Mouse (Mus musculus) embryonic facial prominence, embryonic 11.5 days (tissue): ENCODE measurements around the gene Ndufaf7. TPM values are rescaled to one million over a fixed set of nuclear protein-coding genes. Genes with fewer than 3 reads are reported as not detected.

ENCODE experiments used
- ATAC-seq: fragments of 200-750 bp; cut with Nextera tagmentation; replicated peaks from 2 replicates; pipeline ENCODE4 v1.8.0; 2017; ENCODE audit warnings: low read depth; ENCODE audit not compliant: insufficient number of reproducible peaks, low FRiP score, low TSS enrichment
- DNase-seq: peaks from one replicate; pipeline ENCODE4 v3.0.0-alpha.2; 2015; ENCODE audit warnings: low spot score
- H3K27ac ChIP-seq: fragments of 300-500 bp; sonication (generic); replicated peaks from 2 replicates; pipeline ENCODE4 v1.5.1; 2014; ENCODE audit warnings: mild to moderate bottlenecking, low read depth, low read length, control low read depth
- H3K27me3 ChIP-seq: fragments of 300-500 bp; sonication (generic); 2 replicates; pipeline ENCODE4 v1.6.1; 2014; ENCODE audit warnings: mild to moderate bottlenecking, low read length, moderate library complexity, mixed read lengths; ENCODE audit not compliant: control insufficient read depth, insufficient read depth
- H3K36me3 ChIP-seq: fragments of 300-500 bp; sonication (generic); replicated peaks from 2 replicates; pipeline ENCODE4 v1.6.1; 2014; ENCODE audit warnings: low read depth, mild to moderate bottlenecking, low read length, moderate library complexity, mixed read lengths; ENCODE audit not compliant: control insufficient read depth, insufficient read depth
- H3K4me1 ChIP-seq: fragments of 300-500 bp; sonication (generic); 2 replicates; pipeline ENCODE4 v1.6.1; 2014; ENCODE audit warnings: low read length, mixed read lengths; ENCODE audit not compliant: control insufficient read depth, insufficient read depth
- H3K4me2 ChIP-seq: fragments of 300-500 bp; sonication (generic); 2 replicates; pipeline ENCODE4 v1.6.1; 2014; ENCODE audit warnings: low read depth, mild to moderate bottlenecking, control low read depth, low read length, moderate library complexity
- H3K4me3 ChIP-seq: fragments of 300-500 bp; sonication (generic); 2 replicates; pipeline ENCODE4 v1.5.1; 2014; ENCODE audit warnings: low read depth, low read length, control low read depth
- H3K9ac ChIP-seq: fragments of 300-500 bp; sonication (generic); replicated peaks from 2 replicates; pipeline ENCODE4 v1.6.1; 2014; ENCODE audit warnings: mild to moderate bottlenecking, control low read depth, low read length
- H3K9me3 ChIP-seq: fragments of 300-500 bp; sonication (generic); replicated peaks from 2 replicates; pipeline ENCODE4 v1.6.1; 2016; ENCODE audit warnings: mild to moderate bottlenecking, low read length, inconsistent platforms, mixed read lengths; ENCODE audit not compliant: control insufficient read depth
- WGBS: fragments of 180-500 bp; shearing (Covaris S2); extraction: QIAGEN DNeasy Blood & Tissue Kit; methylation state at CpG from one replicate; pipeline ENCODE4 v1.1.7; 2014; 5-methylcytosine and 5-hydroxymethylcytosine counted together
- polyA plus RNA-seq: library from polyadenylated mRNA; unstranded; fragments of >200 nt; fragmentation: Nextera tagmentation; extraction: Ambion mirVana; gene quantifications from 2 replicates; pipeline ENCODE4 v1.2.1, GENCODE M21; 2014

The Ndufaf7 gene
- polyA plus RNA-seq, 1 experiment from 2014 or later, result 58.2 TPM

DNA sequence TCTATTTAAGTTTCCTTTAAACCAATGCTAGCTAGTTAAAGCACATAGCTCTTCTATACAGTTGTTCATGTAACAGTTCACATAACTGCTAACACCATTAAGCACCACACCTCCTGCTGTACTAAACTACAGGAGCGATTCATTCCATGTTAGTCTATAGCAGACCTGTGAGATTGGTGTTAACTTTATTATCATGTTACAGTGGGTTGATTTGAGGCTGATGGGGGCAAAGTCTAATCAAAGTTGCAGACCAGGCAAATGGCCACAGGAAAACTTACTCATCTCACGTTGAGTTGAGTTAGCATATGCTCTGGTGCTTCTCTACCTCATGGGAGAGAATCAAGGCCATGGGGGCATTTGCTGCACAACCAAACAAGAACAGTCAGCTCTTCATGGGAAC is 27.6 kb upstream of the Ndufaf7 start:
- WGBS, result 77% methylated on average over 2 of the region's 2 CpGs
- Histone ChIP-seq H3K4me2 (no peak overlapping the region), H3K9me3 (no peaks in the 10 kb centered on the region), H3K4me3 (no peak overlapping the region), H3K36me3 (no peaks in the 10 kb centered on the region), H3K4me1 (no peaks in the 10 kb centered on the region), H3K27me3 (no peaks in the 10 kb centered on the region), H3K9ac (no peak overlapping the region), H3K27ac (no peak overlapping the region)
- ATAC-seq (no peak), DNase-seq (no peak)

GRCm38 (mm10) chr17:78912861-78913281 is 24.1 kb upstream of the Ndufaf7 start:
- no peak; the same call in 1 of the 2 replicates for ATAC-seq
- H3K9me3 ChIP-seq, result no peaks in the 10 kb centered on the region
- H3K9ac ChIP-seq, result no peak overlapping the region
- no peak overlapping the region for H3K27ac ChIP-seq
- peak; percentile 60 for DNase-seq
- H3K27me3 ChIP-seq, result no peaks in the 10 kb centered on the region
- no peaks in the 10 kb centered on the region; the same call in 1 of the 2 replicates for H3K4me1 ChIP-seq
- H3K4me2 ChIP-seq, result 0 out of 2 replicates have a peak overlapping the region, but pooled peaks have one; percentile 1
- H3K36me3 ChIP-seq, result no peaks in the 10 kb centered on the region
- peak overlapping the region; percentile 23; the same call in 1 of the 2 replicates for H3K4me3 ChIP-seq
- WGBS, result 30% methylated on average over 6 of the region's 6 CpGs

GRCm38 (mm10) chr17:78913921-78914320 is 23.0 kb upstream of the Ndufaf7 start:
- no peaks in the 10 kb centered on the region for H3K27me3 ChIP-seq
- H3K4me3 ChIP-seq, result no peak overlapping the region
- DNase-seq (no peak), ATAC-seq (no peak)
- 67% methylated on average over 3 of the region's 3 CpGs for WGBS
- no peak overlapping the region for H3K27ac ChIP-seq
- no peak overlapping the region for H3K9ac ChIP-seq
- H3K4me2 ChIP-seq, result no peak overlapping the region
- no peaks in the 10 kb centered on the region for H3K9me3 ChIP-seq
- no peaks in the 10 kb centered on the region; the same call in 1 of the 2 replicates for H3K4me1 ChIP-seq
- no peaks in the 10 kb centered on the region for H3K36me3 ChIP-seq

- Histone ChIP-seq H3K27me3 (no peaks in the 10 kb centered on the region), H3K27ac (no peak overlapping the region), H3K36me3 (peaks cover 4% of the 10 kb centered on the region), H3K9me3 (no peaks in the 10 kb centered on the region), H3K9ac (no peak overlapping the region; the same call in 1 of the 2 replicates), H3K4me1 (no peaks in the 10 kb centered on the region; the same call in 1 of the 2 replicates), H3K4me3 (peak overlapping the region; percentile 58), H3K4me2 (peak overlapping the region; percentile 63)
- ATAC-seq (no peak), DNase-seq (peak; percentile 14)
- 54% methylated on average over 6 of the region's 6 CpGs for WGBS
These were observed 21.2 kb upstream of the Ndufaf7 start for GRCm38 (mm10) chr17:78915772-78916171.

DNA sequence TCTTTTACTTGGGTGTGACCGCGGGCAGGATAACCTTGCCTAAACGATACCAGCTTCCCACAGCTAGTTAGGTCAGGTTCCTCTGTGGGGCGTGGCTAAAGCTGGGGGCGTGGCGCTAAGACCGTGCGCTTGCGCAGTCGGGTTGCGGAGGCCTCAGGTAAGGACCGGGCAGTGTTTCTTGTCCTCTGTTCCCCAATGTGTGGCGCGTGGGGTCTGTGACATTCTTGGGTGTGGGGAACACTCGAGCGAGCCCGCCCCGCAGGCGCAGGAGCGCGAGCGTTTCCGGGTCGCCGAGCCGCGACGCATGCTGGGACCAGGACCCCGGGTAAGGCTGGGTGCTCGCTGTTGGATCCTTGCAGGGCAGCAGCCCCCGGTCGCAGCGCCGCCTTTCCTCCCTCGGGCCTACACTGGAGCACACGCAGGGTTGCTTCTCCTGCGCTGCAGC is 20.5 kb upstream of the Ndufaf7 start, which contains the start of gene Cebpzos:
Cebpzos (plus strand) TSS at position 132 of the 445 bp plus-strand sequence.
- peak within 1 kb of the TSS; percentile 76 for H3K27ac ChIP-seq
- H3K9ac ChIP-seq, result peak within 1 kb of the TSS; percentile 77
- peaks cover 4% of the 10 kb centered on the region for H3K36me3 ChIP-seq
- under 1% methylated on average over 37 of the region's 37 CpGs for WGBS
- peak; percentile 92 for DNase-seq
- H3K4me3 ChIP-seq, result peak within 1 kb of the TSS; percentile 58
- no peaks in the 10 kb centered on the region; the same call in 1 of the 2 replicates for H3K4me1 ChIP-seq
- ATAC-seq, result peak; percentile 94
- H3K27me3 ChIP-seq, result no peaks in the 10 kb centered on the region
- no peaks in the 10 kb centered on the region for H3K9me3 ChIP-seq
- peak within 1 kb of the TSS; percentile 63 for H3K4me2 ChIP-seq

- Histone ChIP-seq H3K27ac (peak overlapping the region; percentile 76), H3K4me2 (peak overlapping the region; percentile 63), H3K9ac (peak overlapping the region; percentile 77), H3K36me3 (peaks cover 9% of the 10 kb centered on the region), H3K9me3 (no peaks in the 10 kb centered on the region), H3K27me3 (no peaks in the 10 kb centered on the region), H3K4me3 (peak overlapping the region; percentile 58), H3K4me1 (no peaks in the 10 kb centered on the region; the same call in 1 of the 2 replicates)
- DNase-seq, result peak; percentile 7
- peak; percentile 14; the same call in 1 of the 2 replicates for ATAC-seq
- WGBS, result 5% methylated on average over 11 of the region's 11 CpGs
These were observed 20.0 kb upstream of the Ndufaf7 start for GRCm38 (mm10) chr17:78916899-78917298.

DNA sequence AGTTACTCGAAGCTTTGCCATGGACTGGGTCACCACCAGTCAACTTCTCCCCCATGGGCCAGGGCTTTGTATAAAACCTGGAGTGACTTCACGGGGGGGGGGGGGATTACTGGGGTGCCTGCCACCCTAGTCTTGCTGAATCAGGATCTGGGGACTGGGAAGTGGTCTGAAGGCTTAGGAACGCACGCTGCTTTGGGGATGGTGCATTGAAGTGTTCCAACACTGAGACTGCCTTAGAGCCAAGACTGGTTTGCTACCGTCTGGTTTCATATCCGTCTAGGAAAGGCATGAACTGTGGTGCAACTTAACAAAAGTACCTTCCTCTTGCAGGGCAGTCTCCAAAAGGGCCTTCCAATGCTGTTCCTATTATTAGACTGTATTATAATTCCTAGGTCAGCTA is 19.2 kb upstream of the Ndufaf7 start:
- no peak for ATAC-seq
- Histone ChIP-seq H3K36me3 (peaks cover 9% of the 10 kb centered on the region), H3K9me3 (no peaks in the 10 kb centered on the region), H3K4me1 (no peaks in the 10 kb centered on the region; the same call in 1 of the 2 replicates), H3K4me3 (no peak overlapping the region), H3K9ac (no peak overlapping the region), H3K27me3 (no peaks in the 10 kb centered on the region), H3K27ac (no peak overlapping the region), H3K4me2 (peak overlapping the region; percentile 16; the same call in 1 of the 2 replicates)
- 44% methylated on average over 6 of the region's 6 CpGs for WGBS
- no peak for DNase-seq

DNA sequence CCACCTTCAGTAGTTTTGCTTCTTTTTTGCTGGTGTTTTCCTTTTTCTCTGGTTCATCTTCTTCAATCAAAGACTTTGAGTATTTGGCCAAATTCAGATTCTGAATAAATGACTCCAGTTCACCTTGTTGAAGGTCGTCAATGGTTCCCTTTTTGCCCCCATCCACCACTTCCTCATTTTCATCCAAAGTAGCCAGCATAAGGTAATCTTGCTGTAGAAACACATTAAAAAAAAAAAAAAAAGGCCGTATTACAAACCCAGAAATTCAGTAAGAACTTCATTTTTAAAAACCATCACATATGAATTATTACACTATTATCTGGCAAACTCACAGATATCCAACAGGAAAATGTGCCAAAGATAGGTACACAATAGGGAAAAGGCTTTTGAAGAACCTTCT is 1.1 kb upstream of the Ndufaf7 start:
- ATAC-seq (no peak), DNase-seq (no peak)
- Histone ChIP-seq H3K27me3 (no peaks in the 10 kb centered on the region), H3K4me2 (peak overlapping the region; percentile 62), H3K4me1 (no peaks in the 10 kb centered on the region), H3K9me3 (no peaks in the 10 kb centered on the region), H3K9ac (peak overlapping the region; percentile 75), H3K4me3 (peak overlapping the region; percentile 87), H3K27ac (no peak overlapping the region), H3K36me3 (no peaks in the 10 kb centered on the region; the same call in 1 of the 2 replicates)
- 85% methylated on average over 2 of the region's 2 CpGs for WGBS
